Mouse (Mus musculus) G1E (cell line): Measurements from ENCODE around the gene Usp29.

Source experiments
- CTCF ChIP-seq: IDR thresholded peaks from 2 replicates; pipeline ENCODE4 v1.5.1; 2012; ENCODE audit warnings: low read depth, low read length, inconsistent platforms, mixed read lengths
- GATA1 ChIP-seq: IDR thresholded peaks from 2 replicates; pipeline ENCODE4 v1.6.1; 2012; ENCODE audit warnings: borderline replicate concordance, low read length, inconsistent platforms, mixed read lengths
- GATA2 ChIP-seq: IDR thresholded peaks from 2 replicates; pipeline ENCODE4 v1.6.1; 2012; ENCODE audit warnings: low read depth, low read length, inconsistent platforms, borderline replicate concordance
- POLR2AphosphoS5 ChIP-seq: IDR thresholded peaks from 2 replicates; pipeline ENCODE4 v1.6.1; 2012; ENCODE audit warnings: low read depth, low read length, inconsistent platforms; ENCODE audit not compliant: insufficient replicate concordance

GRCm38 (mm10) chr7:6903489-6903888 is 173.1 kb downstream of the Usp29 start:
- TF ChIP-seq CTCF = no peak
- TF ChIP-seq POLR2AphosphoS5 = no peak
- TF ChIP-seq GATA1 = no peak
- TF ChIP-seq GATA2 = no peak
